ENCODE assay signal across 7 mouse cellular contexts in the genomic region with DNA sequence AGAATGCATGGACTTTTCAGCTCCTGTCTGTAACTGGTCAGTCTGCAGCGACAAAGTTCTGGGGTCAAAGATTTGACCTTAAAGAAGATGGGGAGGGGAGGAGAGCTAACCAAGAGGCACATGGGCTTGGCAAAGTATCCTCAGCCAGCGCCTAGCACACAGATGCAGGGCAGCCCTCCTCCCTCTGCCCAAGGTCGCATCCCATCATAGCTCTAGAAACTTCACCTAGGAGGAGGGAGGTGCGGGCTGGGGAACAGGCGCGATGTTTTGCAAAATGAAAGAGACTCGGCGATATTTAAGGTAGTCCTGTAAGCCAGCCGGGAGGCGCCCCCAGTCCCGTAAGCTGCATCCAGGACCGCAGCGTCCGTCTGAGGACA. TPM values are rescaled to one million over a fixed set of nuclear protein-coding genes. Genes with fewer than 3 reads are reported as not detected.
DNase-seq lines count a peak whose midpoint lies in the region; ATAC-seq and TF ChIP-seq lines count a peak whose summit lies in the region.

No protein-coding gene starts in this region.

- no peak for DNase-seq in lung, adult 2 months
- DNase-seq in lung, postnatal 14 days: no peak
- DNase-seq in hindbrain, postnatal 0 days (ENCODE audit: low spot score): no peak
- no peak for DNase-seq in layer of hippocampus, postnatal 36 days
- no peak for DNase-seq in gastrocnemius, postnatal 14 days

- WGBS in lung, adult 2 months: 4% methylated on average over 14 of the region's 14 CpGs
- WGBS in embryonic facial prominence, embryonic 13.5 days: under 1% methylated on average over 14 of the region's 14 CpGs
- 2% methylated on average over 13 of the region's 14 CpGs for WGBS in hindbrain, postnatal 0 days
- WGBS in neural tube, embryonic 14.5 days: 3% methylated on average over 14 of the region's 14 CpGs

- no peak for TF ChIP-seq CTCF in lung, adult 2 months (IDR thresholded peaks at IDR 0.05; ENCODE audit: insufficient read depth, low read length)
- TF ChIP-seq CTCF in hindbrain, postnatal 0 days (IDR thresholded peaks at IDR 0.05; ENCODE audit: low read depth): no peak

- H3K4me3 ChIP-seq in lung, adult 2 months (replicated peaks; ENCODE audit: extremely low read depth, low read depth, low read length): peak overlapping the region; percentile 72
- H3K4me3 ChIP-seq in embryonic facial prominence, embryonic 13.5 days: peak overlapping the region; percentile 78
- H3K4me3 ChIP-seq in hindbrain, postnatal 0 days (ENCODE audit: low read length): peak overlapping the region; percentile 74
- H3K4me3 ChIP-seq in neural tube, embryonic 14.5 days (ENCODE audit: low read depth, low read length): peak overlapping the region; percentile 70

- H3K9ac ChIP-seq in embryonic facial prominence, embryonic 13.5 days: peak overlapping the region; percentile 88
- peak overlapping the region; percentile 67 for H3K9ac ChIP-seq in hindbrain, postnatal 0 days (replicated peaks; ENCODE audit: low read length)
- peak overlapping the region; percentile 72 for H3K9ac ChIP-seq in neural tube, embryonic 14.5 days (replicated peaks; ENCODE audit: low read depth, low read length)

- no peak for ATAC-seq in embryonic facial prominence, embryonic 13.5 days (ENCODE audit: insufficient number of reproducible peaks, insufficient read depth, low FRiP score, low TSS enrichment, low read depth)
- ATAC-seq in hindbrain, postnatal 0 days: 0 out of 2 replicates have a peak, but pooled peaks have one; percentile 13
- peak; percentile 52 for ATAC-seq in neural tube, embryonic 14.5 days (ENCODE audit: low read depth)

- no peak for TF ChIP-seq POLR2A in lung, adult 2 months (IDR thresholded peaks at IDR 0.05; ENCODE audit: borderline replicate concordance, extremely low read depth, low read depth, low read length)

- H3K27me3 ChIP-seq in embryonic facial prominence, embryonic 13.5 days: peaks cover 4% of the 10 kb centered on the region; the same call in 1 of the 2 replicates
- peaks cover 12% of the 10 kb centered on the region for H3K27me3 ChIP-seq in hindbrain, postnatal 0 days (ENCODE audit: insufficient read depth, low read length)
- peaks cover 19% of the 10 kb centered on the region for H3K27me3 ChIP-seq in neural tube, embryonic 14.5 days (ENCODE audit: control insufficient read depth, insufficient read depth, low read length)

- peak overlapping the region; percentile 79 for H3K27ac ChIP-seq in embryonic facial prominence, embryonic 13.5 days
- no peak overlapping the region for H3K27ac ChIP-seq in hindbrain, postnatal 0 days
- H3K27ac ChIP-seq in neural tube, embryonic 14.5 days (ENCODE audit: low read depth, low read length): no peak overlapping the region

- peaks cover 12% of the 10 kb centered on the region for H3K4me1 ChIP-seq in lung, adult 2 months (ENCODE audit: control insufficient read depth, insufficient read depth, low read length)
- H3K4me1 ChIP-seq in embryonic facial prominence, embryonic 13.5 days: peaks cover 47% of the 10 kb centered on the region
- H3K4me1 ChIP-seq in hindbrain, postnatal 0 days (ENCODE audit: insufficient read depth, low read length): no peaks in the 10 kb centered on the region; the same call in 1 of the 2 replicates
- H3K4me1 ChIP-seq in neural tube, embryonic 14.5 days (ENCODE audit: control insufficient read depth, insufficient read depth, low read length): no peaks in the 10 kb centered on the region

- no peaks in the 10 kb centered on the region for H3K36me3 ChIP-seq in embryonic facial prominence, embryonic 13.5 days
- no peaks in the 10 kb centered on the region for H3K36me3 ChIP-seq in hindbrain, postnatal 0 days (ENCODE audit: insufficient read depth, low read length)
- no peaks in the 10 kb centered on the region for H3K36me3 ChIP-seq in neural tube, embryonic 14.5 days (ENCODE audit: control insufficient read depth, insufficient read depth, low read length)

- H3K4me2 ChIP-seq in embryonic facial prominence, embryonic 13.5 days: peak overlapping the region; percentile 84
- H3K4me2 ChIP-seq in hindbrain, postnatal 0 days (ENCODE audit: low read depth, low read length): peak overlapping the region; percentile 100
- peak overlapping the region; percentile 99 for H3K4me2 ChIP-seq in neural tube, embryonic 14.5 days (ENCODE audit: low read depth, low read length)

- H3K9me3 ChIP-seq in embryonic facial prominence, embryonic 13.5 days: no peaks in the 10 kb centered on the region
- no peaks in the 10 kb centered on the region for H3K9me3 ChIP-seq in hindbrain, postnatal 0 days (ENCODE audit: low read length)
- H3K9me3 ChIP-seq in neural tube, embryonic 14.5 days (ENCODE audit: control insufficient read depth, low read length): no peaks in the 10 kb centered on the region

- intact Hi-C loops in gastrocnemius, postnatal 14 days (cut with DNase I; ENCODE audit: low total_unique reads): no loop called here

RNA-seq across cellular contexts. Expression of gene Kank4, which starts 0.5 kb away (rescaled TPM):
- polyA plus RNA-seq in lung, adult 2 months (2012; rRNA removed): 6.9 and 9.3 TPM in 2 replicates
- polyA plus RNA-seq in embryonic facial prominence, embryonic 13.5 days (2015; fragmentation: Nextera tagmentation; extraction: Ambion mirVana): 3.2 and 3.4 TPM in 2 replicates
- 5.6 and 5.9 TPM in 2 replicates for total RNA-seq in hindbrain, postnatal 0 days (2014; rRNA removed)
- 0.67 and 0.69 TPM in 2 replicates for polyA plus RNA-seq in hindbrain, postnatal 0 days (2015; fragmentation: Nextera tagmentation; extraction: Ambion mirVana)
- polyA plus RNA-seq in neural tube, embryonic 14.5 days (2014; fragmentation: Nextera tagmentation; extraction: Ambion mirVana): 0.92 and 1.2 TPM in 2 replicates
- total RNA-seq in layer of hippocampus, postnatal 36 days (2021): 1 to 10 TPM; 2.3 to 3.3 TPM
- total RNA-seq in gastrocnemius, postnatal 14 days (2021): 1 to 10 TPM; 1.9 to 4.8 TPM

RNA-seq across cellular contexts. Expression of gene I0C0044D17Rik, which starts 6.8 kb away (rescaled TPM):
- not detected in 2 replicates for polyA plus RNA-seq in lung, adult 2 months (2012; rRNA removed)
- polyA plus RNA-seq in embryonic facial prominence, embryonic 13.5 days (2015; fragmentation: Nextera tagmentation; extraction: Ambion mirVana): not detected in 2 replicates
- not detected in 2 replicates for total RNA-seq in hindbrain, postnatal 0 days (2014; rRNA removed)
- not detected in 2 replicates for polyA plus RNA-seq in hindbrain, postnatal 0 days (2015; fragmentation: Nextera tagmentation; extraction: Ambion mirVana)
- polyA plus RNA-seq in neural tube, embryonic 14.5 days (2014; fragmentation: Nextera tagmentation; extraction: Ambion mirVana): not detected in 2 replicates
- not detected for total RNA-seq in layer of hippocampus, postnatal 36 days (2021)
- total RNA-seq in gastrocnemius, postnatal 14 days (2021): not detected
